ENCODE assay signal across 10 mouse cellular contexts in genomic region chr8:82351268-82351943, GRCm38 (mm10). TPM values are rescaled to one million over a fixed set of nuclear protein-coding genes. Genes with fewer than 3 reads are reported as not detected.
DNase-seq lines count a peak whose midpoint lies in the region; ATAC-seq and TF ChIP-seq lines count a peak whose summit lies in the region.
"Had no signal": no experiment of that assay in that cellular context is flagged by ENCODE, and none has a peak within 500 bp of the region (broad histone marks: within the 10 kb centered on the region; RNA-seq: fewer than 3 reads in every experiment).

No protein-coding gene starts in this region.

- no peak for TF ChIP-seq EP300 in liver, embryonic 14.5 days (IDR thresholded peaks at IDR 0.05; ENCODE audit: low read depth)

- H3K27me3 ChIP-seq in liver, embryonic 14.5 days (ENCODE audit: control insufficient read depth, insufficient read depth, low read length), result no peaks in the 10 kb centered on the region
- no peaks in the 10 kb centered on the region for H3K27me3 ChIP-seq in forebrain, embryonic 11.5 days (ENCODE audit: control insufficient read depth, insufficient read depth, low read length)
- H3K27me3 ChIP-seq: hindbrain, embryonic 15.5 days; megakaryocyte, embryonic 14.5 days had no signal

- DNase-seq in adrenal gland, postnatal 10 days, result peak; percentile 17
- DNase-seq in adrenal gland, postnatal 4 days (ENCODE audit: low spot score in 2 of 2), result no peak
- no peak for DNase-seq in liver, embryonic 14.5 days (ENCODE audit: low read depth in 3 of 3, low spot score in 3 of 3)
- DNase-seq in liver, result no peak
- peak; percentile 7 to 25 for DNase-seq in lung, adult 18-20 months
- DNase-seq in thymus, postnatal 14 days, result peak; percentile 41
- DNase-seq in forebrain, embryonic 11.5 days (ENCODE audit: low spot score), result no peak

- no peak overlapping the region for H3K4me2 ChIP-seq in liver, embryonic 14.5 days (ENCODE audit: low read depth)
- H3K4me2 ChIP-seq in forebrain, embryonic 11.5 days (ENCODE audit: low read depth, low read length, severe bottlenecking), result no peak overlapping the region
- H3K4me2 ChIP-seq: hindbrain, embryonic 15.5 days had no signal

- H3K4me3 ChIP-seq in liver, embryonic 14.5 days (ENCODE audit: insufficient read depth in 1 of 2, low read depth in 2 of 2, low read length in 2 of 2), result no peak overlapping the region
- H3K4me3 ChIP-seq in forebrain, embryonic 11.5 days (ENCODE audit: low read depth, low read length), result no peak overlapping the region
- H3K4me3 ChIP-seq: hindbrain, embryonic 15.5 days; megakaryocyte, embryonic 14.5 days had no signal

- TF ChIP-seq CTCF in liver, embryonic 14.5 days (IDR thresholded peaks at IDR 0.05; ENCODE audit: low read depth), result peak; percentile 38

- H3K9me3 ChIP-seq in liver, embryonic 14.5 days (ENCODE audit: control insufficient read depth, low read length), result no peaks in the 10 kb centered on the region
- H3K9me3 ChIP-seq in forebrain, embryonic 11.5 days (ENCODE audit: control insufficient read depth, low read length), result no peaks in the 10 kb centered on the region
- H3K9me3 ChIP-seq: hindbrain, embryonic 15.5 days; megakaryocyte, embryonic 14.5 days had no signal

- H3K4me1 ChIP-seq in liver, embryonic 14.5 days (replicated peaks; ENCODE audit: control insufficient read depth in 2 of 2, insufficient read depth in 2 of 2, low read length in 1 of 2), result peaks cover 0 to 8% of the 10 kb centered on the region in 2 experiments; a peak in 1 of 4 replicates
- H3K4me1 ChIP-seq in forebrain, embryonic 11.5 days (replicated peaks; ENCODE audit: control insufficient read depth, insufficient read depth, low read length), result no peaks in the 10 kb centered on the region
- H3K4me1 ChIP-seq: hindbrain, embryonic 15.5 days had no signal

- H3K27ac ChIP-seq in liver, embryonic 14.5 days, result no peak overlapping the region
- no peak overlapping the region for H3K27ac ChIP-seq in forebrain, embryonic 11.5 days (ENCODE audit: low read depth, low read length)
- H3K27ac ChIP-seq: hindbrain, embryonic 15.5 days had no signal

- no peak for ATAC-seq in liver, embryonic 14.5 days (ENCODE audit: insufficient read depth)
- no peak for ATAC-seq in forebrain, embryonic 11.5 days (replicated peaks; ENCODE audit: low FRiP score)
- no peak for ATAC-seq in frontal cortex, adult (ENCODE audit: low TSS enrichment)

- 20% methylated on average over 1 of the region's 1 CpGs for WGBS in liver, embryonic 14.5 days (ENCODE audit: insufficient replicate concordance)
- 55% methylated on average over 1 of the region's 1 CpGs for WGBS in forebrain, embryonic 11.5 days

- no peaks in the 10 kb centered on the region for H3K36me3 ChIP-seq in liver, embryonic 14.5 days (replicated peaks; ENCODE audit: control insufficient read depth, insufficient read depth, low read depth)
- H3K36me3 ChIP-seq in forebrain, embryonic 11.5 days (ENCODE audit: control insufficient read depth, insufficient read depth, low read length), result no peaks in the 10 kb centered on the region
- H3K36me3 ChIP-seq: hindbrain, embryonic 15.5 days had no signal

- no peak overlapping the region for H3K9ac ChIP-seq in liver, embryonic 14.5 days (replicated peaks)
- no peak overlapping the region for H3K9ac ChIP-seq in forebrain, embryonic 11.5 days (ENCODE audit: low read length)
- H3K9ac ChIP-seq: hindbrain, embryonic 15.5 days had no signal

RNA-seq across cellular contexts. Expression of gene Il15, which starts 51.6 kb away (rescaled TPM):
- total RNA-seq in adrenal gland, postnatal 10 days (2021), result 10 to 100 TPM in 1 of 2 experiments, 1 to 10 TPM in 1; 9.0 to 12.1 TPM
- 10 to 100 TPM; 10.5 to 14.1 TPM for total RNA-seq in adrenal gland, postnatal 4 days (2021)
- 2.9 and 3.0 TPM in 2 replicates for polyA plus RNA-seq in liver, embryonic 14.5 days (2012; rRNA removed)
- polyA plus RNA-seq in liver, embryonic 14.5 days (2014; fragmentation: Nextera tagmentation; extraction: Ambion mirVana), result 2.9 and 5.6 TPM in 2 replicates
- 1.2 TPM in 2 replicates for polyA plus RNA-seq in forebrain, embryonic 11.5 days (2014; fragmentation: Nextera tagmentation; extraction: Ambion mirVana)

Comparison
In these comparisons a context has a peak if more than half of its experiments do, and no peak if none do; other contexts are left out.
1. DNase-seq: peak in adrenal gland, postnatal 10 days (single experiment), lung, adult 18-20 months (2 of 2) and thymus, postnatal 14 days (single experiment); none in adrenal gland, postnatal 4 days (0 of 2), liver, embryonic 14.5 days (0 of 3), liver (single experiment) and forebrain, embryonic 11.5 days (single experiment).